Mouse (Mus musculus) liver, embryonic 11.5 days (tissue): Measurements from ENCODE around the gene Ppp1r9a. TPM values are rescaled to one million over a fixed set of nuclear protein-coding genes. Genes with fewer than 3 reads are reported as not detected.

Experiments used
- ATAC-seq: fragments of 200-750 bp; cut with Nextera tagmentation; replicated peaks from 2 replicates; pipeline ENCODE4 v1.8.0; 2017; ENCODE audit warnings: moderate number of reproducible peaks, mild to moderate bottlenecking, moderate TSS enrichment, moderate library complexity; ENCODE audit not compliant: low FRiP score
- DNase-seq: peaks from one replicate; pipeline ENCODE4 v3.0.0-alpha.2; 2017; ENCODE audit warnings: low spot score
- H3K27ac ChIP-seq: fragments of 300-500 bp; sonication (generic); 2 replicates; pipeline ENCODE4 v1.5.1; 2014; ENCODE audit warnings: mild to moderate bottlenecking, low read depth, low read length, control low read depth
- H3K27me3 ChIP-seq: fragments of 300-500 bp; sonication (generic); replicated peaks from 2 replicates; pipeline ENCODE4 v1.6.1; 2014; ENCODE audit warnings: low read length, mixed read lengths; ENCODE audit not compliant: control insufficient read depth, insufficient read depth
- H3K36me3 ChIP-seq: fragments of 300-500 bp; sonication (generic); 2 replicates; pipeline ENCODE4 v1.6.1; 2014; ENCODE audit warnings: mild to moderate bottlenecking, low read length, moderate library complexity, mixed read lengths; ENCODE audit not compliant: control insufficient read depth, insufficient read depth
- H3K4me1 ChIP-seq: fragments of 300-500 bp; sonication (generic); replicated peaks from 2 replicates; pipeline ENCODE4 v1.6.1; 2014; ENCODE audit warnings: low read length, mixed read lengths; ENCODE audit not compliant: control insufficient read depth, insufficient read depth
- H3K4me2 ChIP-seq: fragments of 300-500 bp; sonication (generic); 2 replicates; pipeline ENCODE4 v1.6.1; 2014; ENCODE audit warnings: mild to moderate bottlenecking, control low read depth, moderate library complexity
- H3K4me3 ChIP-seq: fragments of 300-500 bp; sonication (generic); 2 replicates; pipeline ENCODE4 v1.5.1; 2014; ENCODE audit warnings: low read depth, low read length, control low read depth
- H3K9ac ChIP-seq: fragments of 300-500 bp; sonication (generic); 2 replicates; pipeline ENCODE4 v1.6.1; 2014; ENCODE audit warnings: low read depth, low read length, control low read depth
- H3K9me3 ChIP-seq: fragments of 300-500 bp; sonication (generic); 2 replicates; pipeline ENCODE4 v1.6.1; 2016; ENCODE audit warnings: low read length, inconsistent platforms, mixed read lengths; ENCODE audit not compliant: control insufficient read depth
- WGBS: fragments of 180-500 bp; shearing (Covaris S2); extraction: QIAGEN DNeasy Blood & Tissue Kit; methylation state at CpG from one replicate; pipeline ENCODE4 v1.1.7; 2014; 5-methylcytosine and 5-hydroxymethylcytosine counted together
- polyA plus RNA-seq: library from polyadenylated mRNA; unstranded; fragments of >200 nt; fragmentation: Nextera tagmentation; extraction: Ambion mirVana; gene quantifications from 2 replicates; pipeline ENCODE4 v1.2.1, GENCODE M21; 2014

The Ppp1r9a gene
- polyA plus RNA-seq, 1 experiment from 2014 or later, result 17.6 TPM

DNA sequence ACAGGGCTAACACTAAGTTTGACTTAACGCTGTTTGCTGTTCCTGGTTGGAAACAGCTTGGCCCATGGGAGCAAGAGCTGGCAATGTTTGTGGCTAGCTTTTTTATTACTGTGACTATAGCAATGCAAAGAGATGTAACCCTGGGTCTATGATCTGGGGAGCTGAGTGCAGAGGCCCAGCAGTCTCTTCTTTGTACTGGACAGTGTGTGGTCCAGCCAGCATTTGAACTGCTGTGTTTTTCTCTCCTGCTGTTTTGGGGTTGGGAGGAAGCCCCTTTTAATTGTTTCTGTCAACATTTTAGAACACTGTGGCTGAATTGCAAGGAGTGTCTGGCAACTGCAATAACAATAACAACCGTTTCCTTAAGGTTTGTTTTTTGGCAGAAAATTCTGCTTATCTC lies 180.0 kb downstream of the Ppp1r9a start:
- no peak for DNase-seq
- Histone ChIP-seq H3K9ac (no peak overlapping the region), H3K27me3 (no peaks in the 10 kb centered on the region), H3K36me3 (no peaks in the 10 kb centered on the region), H3K4me2 (no peak overlapping the region), H3K4me1 (peaks cover 11% of the 10 kb centered on the region), H3K4me3 (no peak overlapping the region), H3K27ac (no peak overlapping the region), H3K9me3 (no peaks in the 10 kb centered on the region)
- 72% methylated on average over 2 of the region's 2 CpGs for WGBS
- ATAC-seq, result no peak

DNA sequence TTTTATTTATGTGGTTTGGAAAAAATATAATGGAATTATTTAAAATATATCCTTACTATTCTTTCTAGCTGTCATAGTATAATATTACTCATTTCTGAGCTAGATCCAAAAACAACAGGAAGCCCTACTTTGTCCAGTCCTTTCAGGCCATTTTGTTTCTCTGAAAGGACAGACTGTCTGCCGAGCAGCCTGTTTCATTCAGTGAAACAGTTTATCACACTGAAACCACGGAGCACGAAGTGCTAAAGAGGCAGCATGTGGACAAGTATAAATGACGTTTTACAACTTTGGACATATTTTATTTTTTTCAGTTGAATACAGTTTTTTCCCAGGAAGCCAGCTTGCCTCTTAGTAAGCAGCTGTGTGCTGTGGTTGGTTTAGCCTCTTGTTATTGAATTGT lies 181.2 kb downstream of the Ppp1r9a start:
- no peak overlapping the region for H3K4me3 ChIP-seq
- WGBS, result 51% methylated on average over 4 of the region's 4 CpGs
- no peak for ATAC-seq
- H3K4me2 ChIP-seq, result no peak overlapping the region
- peaks cover 11% of the 10 kb centered on the region for H3K4me1 ChIP-seq
- H3K27me3 ChIP-seq, result no peaks in the 10 kb centered on the region
- DNase-seq, result no peak
- no peak overlapping the region for H3K9ac ChIP-seq
- H3K27ac ChIP-seq, result no peak overlapping the region
- no peaks in the 10 kb centered on the region for H3K9me3 ChIP-seq
- no peaks in the 10 kb centered on the region for H3K36me3 ChIP-seq

DNA sequence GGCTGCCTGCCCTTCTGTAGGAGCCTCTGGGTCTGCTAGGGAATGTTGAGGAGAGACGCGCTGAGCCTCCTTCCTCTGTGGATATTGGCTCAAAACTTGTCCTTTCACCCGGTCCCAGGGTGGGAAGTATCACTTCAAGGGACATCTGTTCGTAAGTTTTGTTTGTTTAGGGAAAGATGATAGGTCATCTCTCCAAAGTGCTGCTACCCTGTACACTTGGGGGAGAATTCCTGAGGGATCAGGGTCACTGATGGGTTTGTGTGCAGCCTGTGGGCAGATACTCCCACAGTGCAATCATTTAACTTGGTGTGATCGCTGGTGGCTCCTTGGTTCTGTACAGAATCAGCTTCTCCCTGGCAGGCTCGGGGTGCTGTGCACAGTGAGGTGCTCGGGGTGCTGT lies 189.2 kb downstream of the Ppp1r9a start:
- Histone ChIP-seq H3K27ac (no peak overlapping the region), H3K36me3 (no peaks in the 10 kb centered on the region), H3K9ac (no peak overlapping the region), H3K4me3 (no peak overlapping the region), H3K27me3 (no peaks in the 10 kb centered on the region), H3K4me2 (no peak overlapping the region), H3K4me1 (peaks cover 4% of the 10 kb centered on the region; the same call in 1 of the 2 replicates), H3K9me3 (no peaks in the 10 kb centered on the region)
- DNase-seq (no peak), ATAC-seq (no peak)
- WGBS, result 78% methylated on average over 7 of the region's 7 CpGs

DNA sequence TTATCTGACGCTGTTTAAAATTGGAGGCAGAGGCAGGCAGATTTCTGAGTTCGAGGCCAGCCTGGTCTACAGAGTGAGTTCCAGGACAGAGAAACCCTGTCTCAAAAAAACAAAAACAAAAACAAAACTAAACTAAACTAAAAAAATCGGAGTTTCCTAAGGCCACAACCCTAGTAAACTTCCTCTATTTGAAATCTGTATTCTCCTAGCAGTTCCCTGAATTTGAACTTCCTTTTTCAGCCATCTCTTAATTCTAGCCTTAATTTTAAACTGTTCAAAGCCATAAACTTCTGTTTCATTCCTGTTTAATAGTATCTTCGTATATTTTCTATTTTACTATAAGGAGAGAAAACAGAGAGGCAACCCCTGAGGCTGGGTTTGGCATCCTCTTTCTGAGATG lies 190.1 kb downstream of the Ppp1r9a start:
- Histone ChIP-seq H3K4me2 (no peak overlapping the region), H3K27ac (0 out of 2 replicates have a peak overlapping the region, but pooled peaks have one; percentile 6), H3K27me3 (no peaks in the 10 kb centered on the region), H3K9ac (no peak overlapping the region), H3K4me1 (peaks cover 4% of the 10 kb centered on the region; the same call in 1 of the 2 replicates), H3K4me3 (no peak overlapping the region), H3K9me3 (no peaks in the 10 kb centered on the region), H3K36me3 (no peaks in the 10 kb centered on the region)
- 66% methylated on average over 4 of the region's 4 CpGs for WGBS
- DNase-seq (no peak), ATAC-seq (no peak)

DNA sequence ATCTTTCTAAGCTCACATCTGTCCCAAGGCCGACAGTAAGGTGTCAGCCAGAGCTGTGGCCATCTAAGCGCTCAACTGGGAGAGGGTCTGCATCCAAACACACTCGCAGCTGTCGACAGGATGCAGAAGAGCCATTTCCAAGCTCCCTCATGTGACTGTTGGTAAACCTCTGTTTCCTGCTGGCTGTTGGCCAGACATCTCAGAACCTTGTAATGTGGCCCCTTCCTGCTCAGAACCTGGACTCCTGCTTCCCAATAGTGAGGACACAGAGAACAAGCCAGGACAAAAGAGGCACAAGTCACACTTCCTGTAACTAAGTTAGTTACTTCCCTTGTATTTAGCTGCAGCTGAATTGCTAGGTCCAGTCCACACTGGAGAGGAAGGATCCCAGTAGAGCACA lies 190.8 kb downstream of the Ppp1r9a start:
- 61% methylated on average over 4 of the region's 4 CpGs for WGBS
- H3K4me1 ChIP-seq, result peaks cover 4% of the 10 kb centered on the region; the same call in 1 of the 2 replicates
- DNase-seq (no peak), ATAC-seq (peak; percentile 61; the same call in 1 of the 2 replicates)
- H3K27me3 ChIP-seq, result no peaks in the 10 kb centered on the region
- H3K36me3 ChIP-seq, result no peaks in the 10 kb centered on the region
- H3K4me3 ChIP-seq, result no peak overlapping the region
- H3K9ac ChIP-seq, result no peak overlapping the region
- peak overlapping the region; percentile 6; the same call in 1 of the 2 replicates for H3K27ac ChIP-seq
- H3K9me3 ChIP-seq, result no peaks in the 10 kb centered on the region
- H3K4me2 ChIP-seq, result no peak overlapping the region

DNA sequence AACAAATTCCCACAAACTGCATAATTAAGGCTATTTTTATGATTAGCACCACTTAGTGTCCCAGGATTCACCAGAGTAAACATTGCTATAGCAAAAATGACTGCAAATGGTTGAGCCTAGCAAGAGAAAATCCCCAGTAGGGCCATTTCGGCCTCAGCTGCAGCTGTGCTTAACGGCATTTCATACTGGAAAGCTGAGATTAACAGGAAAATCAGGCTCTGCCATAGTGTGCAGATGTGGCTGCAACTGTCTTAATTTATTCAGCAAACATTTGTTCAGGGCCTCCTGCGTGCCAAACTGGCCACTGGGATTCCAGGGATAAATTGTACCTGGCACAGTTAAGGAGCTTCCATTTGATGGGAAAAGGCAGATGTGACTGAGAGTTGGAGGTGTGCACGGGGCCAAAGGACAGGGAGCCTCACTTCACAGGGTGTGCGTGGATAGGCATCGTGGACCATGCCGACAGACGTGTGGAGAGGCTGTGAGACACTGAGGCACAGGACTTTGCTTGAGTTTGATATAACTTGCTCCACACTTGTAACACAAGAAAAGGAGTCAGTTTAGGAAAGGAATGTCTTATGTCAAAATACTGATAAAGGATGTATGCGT lies 192.8 kb downstream of the Ppp1r9a start:
- H3K9ac ChIP-seq, result no peak overlapping the region
- no peak overlapping the region for H3K4me3 ChIP-seq
- DNase-seq (no peak), ATAC-seq (no peak)
- H3K27ac ChIP-seq, result no peak overlapping the region
- 84% methylated on average over 9 of the region's 9 CpGs for WGBS
- H3K27me3 ChIP-seq, result no peaks in the 10 kb centered on the region
- H3K4me2 ChIP-seq, result no peak overlapping the region
- peaks cover 9% of the 10 kb centered on the region for H3K4me1 ChIP-seq
- no peaks in the 10 kb centered on the region for H3K36me3 ChIP-seq
- no peaks in the 10 kb centered on the region for H3K9me3 ChIP-seq

DNA sequence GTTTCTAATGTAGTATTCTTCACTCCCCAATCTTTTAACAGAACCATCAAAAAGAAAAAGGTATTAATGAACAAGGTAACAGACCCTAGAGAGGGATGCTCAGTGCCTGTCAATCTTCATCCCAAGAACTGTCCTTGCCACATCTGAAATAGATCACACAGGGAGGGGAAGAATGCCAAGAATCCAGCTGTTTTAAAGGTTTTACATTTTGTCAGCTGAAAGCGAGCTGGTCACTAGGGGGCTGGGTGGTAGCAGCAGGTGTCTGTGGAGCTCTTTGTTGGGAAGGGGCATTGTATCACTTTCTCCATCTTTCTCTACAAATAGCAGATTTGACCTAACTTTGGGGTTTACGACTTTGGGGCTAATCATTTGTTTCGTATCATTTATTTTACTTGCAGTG lies 194.6 kb downstream of the Ppp1r9a start:
- H3K4me2 ChIP-seq, result no peak overlapping the region
- no peak for ATAC-seq

DNA sequence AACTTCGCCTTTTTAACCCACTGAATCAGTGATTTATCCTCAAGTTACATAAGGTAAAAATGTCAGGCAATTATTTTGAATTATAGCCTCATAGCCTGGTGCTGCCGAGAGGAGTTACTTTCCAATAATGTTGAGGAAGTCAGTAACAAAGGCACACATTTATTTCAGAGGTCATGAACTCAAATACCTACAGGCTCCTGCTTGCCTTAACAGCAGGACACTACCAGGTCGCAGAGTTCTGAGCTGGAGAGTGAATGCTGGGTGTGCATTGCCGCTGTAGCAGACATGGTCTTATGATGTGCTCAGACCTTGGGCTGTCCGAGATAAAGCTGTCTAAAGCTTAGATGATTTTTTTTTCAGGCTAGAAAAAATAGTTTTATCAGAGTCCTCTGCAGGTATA lies 196.6 kb downstream of the Ppp1r9a start:
- H3K9ac ChIP-seq, result no peak overlapping the region
- H3K9me3 ChIP-seq, result no peaks in the 10 kb centered on the region
- H3K4me2 ChIP-seq, result no peak overlapping the region
- DNase-seq, result no peak
- H3K4me1 ChIP-seq, result peaks cover 11% of the 10 kb centered on the region
- no peak overlapping the region for H3K27ac ChIP-seq
- ATAC-seq, result no peak
- no peaks in the 10 kb centered on the region for H3K36me3 ChIP-seq
- H3K27me3 ChIP-seq, result no peaks in the 10 kb centered on the region
- 51% methylated on average over 5 of the region's 5 CpGs for WGBS
- no peak overlapping the region for H3K4me3 ChIP-seq

More for the DNA sequence above, 194.6 kb downstream of the Ppp1r9a start:
- Histone ChIP-seq H3K4me3 (no peak overlapping the region), H3K9ac (no peak overlapping the region), H3K9me3 (no peaks in the 10 kb centered on the region), H3K27me3 (no peaks in the 10 kb centered on the region), H3K4me1 (peaks cover 9% of the 10 kb centered on the region), H3K27ac (no peak overlapping the region), H3K36me3 (no peaks in the 10 kb centered on the region)
- DNase-seq, result no peak
- 75% methylated on average over 3 of the region's 3 CpGs for WGBS

DNA sequence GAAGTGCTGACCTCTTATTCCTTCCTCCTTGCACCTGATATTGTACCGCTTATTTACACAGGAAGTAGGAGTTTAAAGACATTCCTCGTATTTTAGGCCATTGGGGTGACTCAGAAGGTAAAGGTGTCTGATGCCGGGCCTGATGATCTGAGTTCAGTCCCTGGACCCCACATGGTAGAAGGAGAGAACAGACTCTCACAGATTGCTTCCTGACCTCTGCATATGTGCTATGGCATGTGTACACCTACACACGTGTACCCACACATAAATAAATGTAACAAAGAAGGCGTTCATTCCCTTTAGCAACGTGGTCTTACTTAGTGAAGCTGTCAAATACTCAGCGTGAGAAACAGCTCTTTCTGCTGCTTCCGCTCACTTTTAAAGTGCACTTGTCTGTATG lies 197.1 kb downstream of the Ppp1r9a start:
- no peak overlapping the region for H3K9ac ChIP-seq
- H3K4me3 ChIP-seq, result no peak overlapping the region
- DNase-seq, result no peak
- ATAC-seq, result no peak
- no peaks in the 10 kb centered on the region for H3K36me3 ChIP-seq
- H3K27me3 ChIP-seq, result no peaks in the 10 kb centered on the region
- H3K27ac ChIP-seq, result peak overlapping the region; percentile 7; the same call in 1 of the 2 replicates
- H3K4me1 ChIP-seq, result peaks cover 11% of the 10 kb centered on the region
- no peaks in the 10 kb centered on the region for H3K9me3 ChIP-seq
- H3K4me2 ChIP-seq, result no peak overlapping the region
- 67% methylated on average over 8 of the region's 8 CpGs for WGBS
